Mouse (Mus musculus) MEL (cell line): ENCODE measurements around the gene Myo18a. TPM values are rescaled to one million over a fixed set of nuclear protein-coding genes. Genes with fewer than 3 reads are reported as not detected.

Experiments used
- DNase-seq: peaks from one replicate; pipeline ENCODE4 v3.0.0; 2011; ENCODE audit warnings: low read depth, low spot score
- H3K27ac ChIP-seq: 2 replicates; pipeline ENCODE4 v1.5.1; 2012; ENCODE audit warnings: low read depth, mild to moderate bottlenecking, control low read depth, low read length, moderate library complexity; ENCODE audit not compliant: control insufficient read depth
- H3K27me3 ChIP-seq, 2 experiments: fragments of 150-350 bp in 1 of 2; sonication (generic) in 1 of 2; 2 replicates each; pipeline ENCODE4 v1.6.1; 2012; ENCODE audit warnings: low read length in 2 of 2, mild to moderate bottlenecking in 2 of 2, improper control_type of control experiment in 1 of 2, moderate library complexity in 1 of 2; ENCODE audit not compliant: insufficient read depth in 2 of 2, control insufficient read depth in 1 of 2
- H3K36me3 ChIP-seq, 2 experiments: 2 replicates each; pipeline ENCODE4 v1.6.1; 2012 to 2014; ENCODE audit warnings: low read length in 2 of 2, improper control_type of control experiment in 1 of 2, inconsistent platforms in 1 of 2, mild to moderate bottlenecking in 1 of 2; ENCODE audit not compliant: insufficient read depth in 2 of 2, control insufficient read depth in 1 of 2
- H3K4me1 ChIP-seq, 2 experiments: fragments of 150-350 bp in 1 of 2; sonication (generic) in 1 of 2; 2 replicates each; pipeline ENCODE4 v1.6.1; 2012; ENCODE audit warnings: low read length in 2 of 2, improper control_type of control experiment in 1 of 2, mild to moderate bottlenecking in 1 of 2; ENCODE audit not compliant: insufficient read depth in 2 of 2, control insufficient read depth in 1 of 2
- H3K4me3 ChIP-seq, 2 experiments: fragments of 150-350 bp in 1 of 2; sonication (generic) in 1 of 2; 2 replicates each; pipeline ENCODE4 v1.5.1; 2012; ENCODE audit warnings: low read depth in 2 of 2, low read length in 2 of 2, mild to moderate bottlenecking in 2 of 2, moderate library complexity in 2 of 2, control low read depth in 1 of 2, improper control_type of control experiment in 1 of 2; ENCODE audit not compliant: control insufficient read depth in 1 of 2, insufficient read depth in 1 of 2
- H3K79me2 ChIP-seq: 2 replicates; pipeline ENCODE4 v1.6.1; 2012; ENCODE audit warnings: mild to moderate bottlenecking, low read length, moderate library complexity; ENCODE audit not compliant: control insufficient read depth, poor library complexity, insufficient read depth
- H3K9ac ChIP-seq: 2 replicates; pipeline ENCODE4 v1.6.1; 2012; ENCODE audit warnings: low read depth, mild to moderate bottlenecking, control low read depth, low read length, moderate library complexity; ENCODE audit not compliant: control insufficient read depth, poor library complexity, severe bottlenecking
- H3K9me3 ChIP-seq: fragments of 150-350 bp; sonication (generic); replicated peaks from 2 replicates; pipeline ENCODE4 v1.6.1; 2012; ENCODE audit warnings: mild to moderate bottlenecking, low read length, improper control_type of control experiment, moderate library complexity; ENCODE audit not compliant: insufficient read depth
- BHLHE40 ChIP-seq: IDR thresholded peaks from 2 replicates; pipeline ENCODE4 v1.6.1; 2012; ENCODE audit warnings: low read depth, mild to moderate bottlenecking, inconsistent platforms, low read length, improper control_type of control experiment, borderline replicate concordance
- CHD1 ChIP-seq: IDR thresholded peaks from 2 replicates; pipeline ENCODE4 v1.6.1; 2012; ENCODE audit warnings: low read depth, mild to moderate bottlenecking, inconsistent platforms, low read length, improper control_type of control experiment
- CHD2 ChIP-seq: IDR thresholded peaks from 2 replicates; pipeline ENCODE4 v1.6.1; 2011; ENCODE audit warnings: low read length, improper control_type of control experiment
- EP300 ChIP-seq, 2 experiments: IDR thresholded peaks; 2 replicates each; pipeline ENCODE4 v1.6.1; 2011; ENCODE audit warnings: improper control_type of control experiment in 2 of 2, low read length in 2 of 2, low read depth in 1 of 2, mild to moderate bottlenecking in 1 of 2
- ETS1 ChIP-seq: IDR thresholded peaks from 2 replicates; pipeline ENCODE4 v1.6.1; 2012; ENCODE audit warnings: low read depth, mild to moderate bottlenecking, inconsistent platforms, low read length, improper control_type of control experiment, moderate library complexity
- GATA1 ChIP-seq: IDR thresholded peaks from 2 replicates; pipeline ENCODE4 v1.6.1; 2011; ENCODE audit warnings: low read depth, low read length, improper control_type of control experiment
- HCFC1 ChIP-seq: IDR thresholded peaks from 2 replicates; pipeline ENCODE4 v1.6.1; 2012; ENCODE audit warnings: low read depth, mild to moderate bottlenecking, inconsistent platforms, low read length, improper control_type of control experiment, moderate library complexity
- JUND ChIP-seq: IDR thresholded peaks from 2 replicates; pipeline ENCODE4 v1.6.1; 2011; ENCODE audit warnings: low read depth, mild to moderate bottlenecking, improper control_type of control experiment, low read length
- MAFK ChIP-seq: IDR thresholded peaks from 2 replicates; pipeline ENCODE4 v1.6.1; 2011; ENCODE audit warnings: low read depth, mild to moderate bottlenecking, low read length, improper control_type of control experiment, borderline replicate concordance
- MAX ChIP-seq: IDR thresholded peaks from 2 replicates; pipeline ENCODE4 v1.6.1; 2011; ENCODE audit warnings: low read length, improper control_type of control experiment
- MAZ ChIP-seq: IDR thresholded peaks from 2 replicates; pipeline ENCODE4 v1.6.1; 2012; ENCODE audit warnings: low read depth, mild to moderate bottlenecking, inconsistent platforms, low read length, improper control_type of control experiment
- MYC ChIP-seq: IDR thresholded peaks from 2 replicates; pipeline ENCODE4 v1.6.1; 2011; ENCODE audit warnings: low read depth, mild to moderate bottlenecking, low read length, improper control_type of control experiment, moderate library complexity
- NELFE ChIP-seq: IDR thresholded peaks from 2 replicates; pipeline ENCODE4 v1.6.1; 2011; ENCODE audit warnings: low read depth, low read length, improper control_type of control experiment
- NRF1 ChIP-seq: IDR thresholded peaks from 2 replicates; pipeline ENCODE4 v1.6.1; 2014; ENCODE audit warnings: low read depth, mild to moderate bottlenecking, inconsistent platforms, low read length, improper control_type of control experiment, moderate library complexity; ENCODE audit not compliant: poor library complexity, insufficient read depth, severe bottlenecking
- POLR2A ChIP-seq, 2 experiments: IDR thresholded peaks; 2 replicates each; pipeline ENCODE4 v1.6.1; 2011 to 2012; ENCODE audit warnings: low read length in 2 of 2, mild to moderate bottlenecking in 2 of 2, control low read depth in 1 of 2, improper control_type of control experiment in 1 of 2, low read depth in 1 of 2, moderate library complexity in 1 of 2; ENCODE audit not compliant: control insufficient read depth in 1 of 2, insufficient read depth in 1 of 2, poor library complexity in 1 of 2
- POLR2AphosphoS2 ChIP-seq: IDR thresholded peaks from 2 replicates; pipeline ENCODE4 v1.6.1; 2011; ENCODE audit warnings: low read length, improper control_type of control experiment
- SMC3 ChIP-seq: IDR thresholded peaks from 2 replicates; pipeline ENCODE4 v1.6.1; 2011; ENCODE audit warnings: low read depth, low read length, improper control_type of control experiment
- TAL1 ChIP-seq: IDR thresholded peaks from 2 replicates; pipeline ENCODE4 v1.6.1; 2012; ENCODE audit warnings: mild to moderate bottlenecking, inconsistent platforms, low read length, moderate library complexity, mixed read lengths
- TCF12 ChIP-seq: IDR thresholded peaks from 2 replicates; pipeline ENCODE4 v1.6.1; 2014; ENCODE audit warnings: low read depth, mild to moderate bottlenecking, inconsistent platforms, low read length, improper control_type of control experiment, moderate library complexity
- UBTF ChIP-seq: IDR thresholded peaks from 2 replicates; pipeline ENCODE4 v1.6.1; 2012; ENCODE audit warnings: low read depth, mild to moderate bottlenecking, inconsistent platforms, low read length, improper control_type of control experiment, moderate library complexity, borderline replicate concordance; ENCODE audit not compliant: insufficient read depth
- ZC3H11A ChIP-seq: IDR thresholded peaks from 2 replicates; pipeline ENCODE4 v1.6.1; 2012; ENCODE audit warnings: low read depth, mild to moderate bottlenecking, inconsistent platforms, low read length, improper control_type of control experiment
- ZKSCAN1 ChIP-seq: IDR thresholded peaks from 2 replicates; pipeline ENCODE4 v1.6.1; 2012; ENCODE audit warnings: low read depth, mild to moderate bottlenecking, inconsistent platforms, low read length, improper control_type of control experiment, moderate library complexity
- ZMIZ1 ChIP-seq: IDR thresholded peaks from 2 replicates; pipeline ENCODE4 v1.6.1; 2012; ENCODE audit warnings: low read depth, mild to moderate bottlenecking, inconsistent platforms, low read length, improper control_type of control experiment, moderate library complexity
- polyA plus RNA-seq, 2 experiments: library from polyadenylated mRNA; stranded (reverse) in 1 of 2; unstranded in 1 of 2; fragments of >175 nt in 1 of 2; fragments of >200 nt in 1 of 2; gene quantifications; 2 replicates each; pipeline versions ENCODE4 v1.2.1 to v1.2.4; 2012; ENCODE audit warnings: low replicate concordance in 2 of 2, low read depth in 1 of 2; ENCODE audit not compliant: insufficient read length in 2 of 2, insufficient read depth in 1 of 2, missing spikeins in 1 of 2
- total RNA-seq: library from RNA; depleted of rRNA; stranded (reverse); fragments of 300-350 nt; gene quantifications from 2 replicates; pipeline ENCODE4 v1.2.3, GENCODE M21; 2012

Myo18a gene
- total and polyA plus RNA-seq, 3 experiments = 13.1 to 18.0 TPM; not detected in 1

DNA sequence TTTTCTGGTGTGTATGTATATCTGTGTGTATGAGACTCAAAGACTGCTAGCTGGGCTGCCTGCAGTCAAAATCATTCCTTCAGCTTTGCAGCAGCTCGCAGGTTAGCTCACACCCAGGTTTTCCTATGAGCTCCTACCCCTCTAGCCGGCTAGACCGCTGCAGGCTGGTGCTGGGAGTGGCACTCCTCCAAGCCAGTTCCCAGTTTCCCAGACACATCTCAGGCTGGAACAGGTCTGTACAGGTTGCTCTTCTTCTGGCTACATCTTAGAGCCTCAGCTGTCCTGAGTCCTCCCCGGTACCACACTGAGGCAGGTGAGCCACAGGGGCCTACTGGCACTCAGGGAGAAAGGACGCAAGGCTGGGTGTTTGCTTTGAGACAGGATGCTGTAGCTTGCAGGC is 74.8 kb downstream of the Myo18a start:
- TF ChIP-seq POLR2AphosphoS2 = no peak
- TF ChIP-seq CHD2 = no peak
- TF ChIP-seq MAZ = no peak
- no peak for TF ChIP-seq ZKSCAN1
- TF ChIP-seq GATA1 = no peak
- no peak for TF ChIP-seq ZC3H11A
- TF ChIP-seq NRF1 = no peak
- TF ChIP-seq ZMIZ1 = no peak
- no peak for TF ChIP-seq MAX
- TF ChIP-seq POLR2A (IDR thresholded peaks at IDR 0.05; ENCODE audit: control insufficient read depth in 1 of 2, insufficient read depth in 1 of 2, low read depth in 1 of 2, low read length in 2 of 2, poor library complexity in 1 of 2) = no peak
- no peak for TF ChIP-seq TAL1
- TF ChIP-seq EP300 (IDR thresholded peaks at IDR 0.05; ENCODE audit: low read depth in 1 of 2, low read length in 2 of 2) = no peak
- TF ChIP-seq NELFE = no peak
- DNase-seq = no peak
- Histone ChIP-seq H3K36me3 (no peaks in the 10 kb centered on the region; a peak in 1 of 4 replicates), H3K4me1 (no peaks in the 10 kb centered on the region), H3K4me3 (no peak overlapping the region), H3K9me3 (no peaks in the 10 kb centered on the region), H3K27me3 (no peaks in the 10 kb centered on the region), H3K9ac (no peak overlapping the region), H3K79me2 (no peaks in the 10 kb centered on the region), H3K27ac (no peak overlapping the region)

DNA sequence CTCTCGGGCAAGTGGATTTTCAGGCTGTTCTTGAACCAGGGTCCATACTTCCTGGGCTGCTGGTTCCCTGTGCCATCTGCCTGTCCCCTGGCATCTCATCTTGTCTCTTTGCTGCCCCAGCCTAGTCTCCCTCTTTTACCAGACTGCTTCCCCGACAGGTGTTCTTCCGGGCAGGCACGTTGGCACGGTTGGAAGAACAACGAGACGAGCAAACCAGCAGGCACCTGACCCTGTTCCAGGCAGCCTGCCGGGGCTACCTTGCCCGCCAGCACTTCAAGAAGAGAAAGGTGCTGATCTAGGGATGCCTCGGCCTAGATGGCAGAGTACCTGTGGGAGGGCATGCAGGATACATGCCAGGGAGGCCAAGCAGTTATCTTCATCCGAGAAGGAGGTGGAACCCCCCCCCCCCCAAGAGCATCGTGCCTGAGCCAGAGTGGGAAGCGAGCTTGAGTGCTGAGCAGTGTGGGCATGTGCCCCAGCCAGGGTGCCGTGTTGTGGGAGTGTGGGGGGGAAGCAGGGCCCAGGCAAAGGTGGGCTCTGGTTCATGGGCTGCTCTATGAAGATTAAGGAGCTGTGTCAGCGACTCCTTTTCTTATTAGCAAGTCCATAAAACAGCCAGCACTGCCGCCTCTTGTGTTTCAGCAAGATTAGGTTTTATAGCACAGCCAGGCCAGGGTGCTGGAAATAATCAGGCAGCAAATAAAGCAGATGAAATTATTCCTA is 77.6 kb downstream of the Myo18a start:
- Histone ChIP-seq H3K27ac (no peak overlapping the region), H3K4me3 (no peak overlapping the region)

More for the DNA sequence above, 77.6 kb downstream of the Myo18a start:
- no peak overlapping the region for H3K9ac ChIP-seq
- no peaks in the 10 kb centered on the region for H3K4me1 ChIP-seq
- no peak for DNase-seq
- H3K36me3 ChIP-seq = no peaks in the 10 kb centered on the region; a peak in 1 of 4 replicates
- H3K9me3 ChIP-seq = no peaks in the 10 kb centered on the region
- H3K79me2 ChIP-seq = no peaks in the 10 kb centered on the region
- TF ChIP-seq ZMIZ1 (no peak), CHD1 (no peak), NRF1 (no peak), POLR2A (IDR thresholded peaks at IDR 0.05; ENCODE audit: control insufficient read depth in 1 of 2, insufficient read depth in 1 of 2, low read depth in 1 of 2, low read length in 2 of 2, poor library complexity in 1 of 2) (no peak), POLR2AphosphoS2 (no peak), MAFK (no peak), GATA1 (no peak), NELFE (no peak), UBTF (no peak), TCF12 (no peak), BHLHE40 (no peak), ETS1 (no peak), HCFC1 (no peak), MYC (no peak), EP300 (IDR thresholded peaks at IDR 0.05; ENCODE audit: low read depth in 1 of 2, low read length in 2 of 2) (no peak), JUND (no peak), TAL1 (no peak), SMC3 (no peak)
- H3K27me3 ChIP-seq = no peaks in the 10 kb centered on the region
